Mouse (Mus musculus) cerebellum, adult 8-10 months (tissue): Measurements from ENCODE around the gene Mbd3l2.
"Not testable (repeated sequence)": the region's sequence is repeated elsewhere in the genome, so short reads cannot be mapped to it uniquely, and the experiment has no call there.

Experiments used
- DNase-seq: peaks from one replicate; pipeline ENCODE4 v3.0.0; 2022

Mbd3l2 gene

GRCm38 (mm10) chr9:18430354-18430753 is at the start of gene Mbd3l2:
Gene Mbd3l2 (plus strand): TSS chr9:18430654.
- DNase-seq, result no peak

- no peak for DNase-seq
These were observed 44.7 kb upstream of the Mbd3l2 start for GRCm38 (mm10) chr9:18385782-18386181.

- no peak for DNase-seq
These were observed 30.8 kb upstream of the Mbd3l2 start for GRCm38 (mm10) chr9:18399629-18400028.

- not testable (repeated sequence) for DNase-seq
These were observed 27.6 kb upstream of the Mbd3l2 start, which contains the start of gene Naalad2 for GRCm38 (mm10) chr9:18402895-18403294. Gene Naalad2 (minus strand): TSS chr9:18402995.

- DNase-seq, result no peak
These were observed 26.3 kb upstream of the Mbd3l2 start, which contains the start of gene Ubtfl1 for GRCm38 (mm10) chr9:18404118-18404517. Gene Ubtfl1 (plus strand): TSS chr9:18404418.

GRCm38 (mm10) chr9:18412371-18412770 is 18.1 kb upstream of the Mbd3l2 start:
- DNase-seq, result not testable (repeated sequence)

GRCm38 (mm10) chr9:18431687-18432086 is 1.2 kb downstream of the Mbd3l2 start:
- DNase-seq, result no peak

GRCm38 (mm10) chr9:18456520-18456919 is 26.1 kb downstream of the Mbd3l2 start:
- DNase-seq, result no peak

- DNase-seq, result no peak
These were observed 36.9 kb downstream of the Mbd3l2 start for GRCm38 (mm10) chr9:18467350-18467749.

GRCm38 (mm10) chr9:18468005-18468404 is 37.6 kb downstream of the Mbd3l2 start:
- no peak for DNase-seq

GRCm38 (mm10) chr9:18473324-18474128 is 43.1 kb downstream of the Mbd3l2 start:
- peak; percentile 28 for DNase-seq

- DNase-seq, result no peak
These were observed 47.7 kb downstream of the Mbd3l2 start, which contains the start of the genes Zfp558 and Mbd3l1 for GRCm38 (mm10) chr9:18478168-18478567. Gene Zfp558 (minus strand): TSS chr9:18478268. Gene Mbd3l1 (plus strand): TSS chr9:18478359.
